Mouse (Mus musculus): ENCODE data around the gene Stmn1.

- TF ChIP-seq POLR2A (IDR thresholded peaks at IDR 0.05; ENCODE audit: borderline replicate concordance, extremely low read depth, insufficient read depth, insufficient read length, poor library complexity, severe bottlenecking) (no peak), CTCF (IDR thresholded peaks at IDR 0.05; ENCODE audit: borderline replicate concordance, extremely low read depth, insufficient read depth, insufficient read length) (no peak)
Observed at GRCm38 (mm10) chr4:134479839-134480238, 11.7 kb downstream of the Stmn1 start.

Measured in brain, embryonic 14.5 days (tissue).